Mouse (Mus musculus) CH12.LX (cell line): Measurements from ENCODE around the gene Grap. TPM values are rescaled to one million over a fixed set of nuclear protein-coding genes. Genes with fewer than 3 reads are reported as not detected.

Source experiments
- DNase-seq: peaks from one replicate; pipeline ENCODE4 v3.0.0-alpha.2; 2013; ENCODE audit errors: extremely low read depth
- H3K27ac ChIP-seq: 2 replicates; pipeline ENCODE4 v1.5.1; 2012; ENCODE audit warnings: low read depth, mild to moderate bottlenecking, control low read depth, moderate library complexity; ENCODE audit not compliant: insufficient read depth
- H3K27me3 ChIP-seq: replicated peaks from 2 replicates; pipeline ENCODE3; 2012; ENCODE audit warnings: inconsistent platforms
- H3K36me3 ChIP-seq, 2 experiments: replicated peaks in 1 of 2; 2 replicates each; pipeline versions ENCODE3 to v1.6.1; 2012; ENCODE audit warnings: inconsistent platforms in 1 of 2, low read length in 1 of 2, mild to moderate bottlenecking in 1 of 2, mixed read lengths in 1 of 2, moderate library complexity in 1 of 2; ENCODE audit not compliant: control insufficient read depth in 1 of 2, insufficient read depth in 1 of 2
- H3K4me1 ChIP-seq, 2 experiments: 2 replicates each; pipeline ENCODE4 v1.6.1; 2012; ENCODE audit warnings: inconsistent platforms in 1 of 2, moderate library complexity in 1 of 2; ENCODE audit not compliant: insufficient read depth in 2 of 2, control insufficient read depth in 1 of 2
- H3K4me2 ChIP-seq: 2 replicates; pipeline ENCODE4 v1.6.1; 2012; ENCODE audit warnings: low read depth, mild to moderate bottlenecking, control low read depth; ENCODE audit not compliant: poor library complexity, insufficient read depth, severe bottlenecking
- H3K4me3 ChIP-seq, 3 experiments: fragments of 150-350 bp in 1 of 3; sonication (generic) in 1 of 3; replicated peaks in 1 of 3; 2 replicates each; pipeline versions ENCODE3 to v1.5.1; 2011 to 2012; ENCODE audit warnings: low read depth in 2 of 3, low read length in 2 of 3, mild to moderate bottlenecking in 2 of 3, moderate library complexity in 2 of 3, control low read depth in 1 of 3, improper control_type of control experiment in 1 of 3, inconsistent platforms in 1 of 3, mixed read lengths in 1 of 3; ENCODE audit not compliant: poor library complexity in 1 of 3
- H3K79me2 ChIP-seq: replicated peaks from 2 replicates; pipeline ENCODE4 v1.6.1; 2012; ENCODE audit warnings: mild to moderate bottlenecking, moderate library complexity; ENCODE audit not compliant: control insufficient read depth, poor library complexity, insufficient read depth, severe bottlenecking; ENCODE audit errors: extremely low read depth
- H3K9ac ChIP-seq: 2 replicates; pipeline ENCODE4 v1.6.1; 2012; ENCODE audit warnings: low read depth, mild to moderate bottlenecking, control low read depth, moderate library complexity; ENCODE audit not compliant: insufficient read depth
- H3K9me3 ChIP-seq: replicated peaks from 2 replicates; pipeline ENCODE3; 2012; ENCODE audit warnings: low read length, inconsistent platforms, mixed read lengths
- BHLHE40 ChIP-seq: IDR thresholded peaks from 2 replicates; pipeline ENCODE4 v1.6.1; 2011; ENCODE audit warnings: mild to moderate bottlenecking, low read depth, low read length, improper control_type of control experiment
- CHD1 ChIP-seq: IDR thresholded peaks from 2 replicates; pipeline ENCODE4 v1.6.1; 2012; ENCODE audit warnings: low read depth, low read length, improper control_type of control experiment, inconsistent platforms
- CTCF ChIP-seq, 2 experiments: IDR thresholded peaks in 1 of 2; conservative IDR thresholded peaks in 1 of 2; 2 replicates each; pipeline ENCODE4 v1.5.1; 2011 to 2012; ENCODE audit warnings: low read depth in 2 of 2, low read length in 2 of 2, improper control_type of control experiment in 1 of 2, inconsistent platforms in 1 of 2, mild to moderate bottlenecking in 1 of 2, moderate library complexity in 1 of 2
- E2F4 ChIP-seq: IDR thresholded peaks from 2 replicates; pipeline ENCODE4 v1.6.1; 2011; ENCODE audit warnings: low read depth, low read length, improper control_type of control experiment; ENCODE audit not compliant: insufficient replicate concordance
- ELF1 ChIP-seq: IDR thresholded peaks from 2 replicates; pipeline ENCODE4 v1.6.1; 2014; ENCODE audit warnings: low read depth, mild to moderate bottlenecking, inconsistent platforms, low read length, improper control_type of control experiment
- EP300 ChIP-seq: IDR thresholded peaks from 2 replicates; pipeline ENCODE4 v1.6.1; 2011; ENCODE audit warnings: low read length, improper control_type of control experiment
- GABPA ChIP-seq: IDR thresholded peaks from 2 replicates; pipeline ENCODE4 v1.6.1; 2012; ENCODE audit warnings: low read depth, low read length, improper control_type of control experiment, inconsistent platforms; ENCODE audit not compliant: insufficient replicate concordance
- IRF4 ChIP-seq: IDR thresholded peaks from 2 replicates; pipeline ENCODE4 v1.6.1; 2014; ENCODE audit warnings: low read depth, mild to moderate bottlenecking, inconsistent platforms, low read length, improper control_type of control experiment
- MAFK ChIP-seq: IDR thresholded peaks from 2 replicates; pipeline ENCODE4 v1.6.1; 2011; ENCODE audit warnings: low read length, improper control_type of control experiment; ENCODE audit not compliant: insufficient replicate concordance
- MAX ChIP-seq: IDR thresholded peaks from 2 replicates; pipeline ENCODE4 v1.6.1; 2011; ENCODE audit warnings: low read length, improper control_type of control experiment
- MAZ ChIP-seq: IDR thresholded peaks from 2 replicates; pipeline ENCODE4 v1.6.1; 2012; ENCODE audit warnings: low read depth, mild to moderate bottlenecking, inconsistent platforms, low read length, improper control_type of control experiment, moderate library complexity
- MEF2A ChIP-seq: IDR thresholded peaks from 2 replicates; pipeline ENCODE4 v1.6.1; 2014; ENCODE audit warnings: low read depth, mild to moderate bottlenecking, inconsistent platforms, low read length, improper control_type of control experiment, borderline replicate concordance
- MYC ChIP-seq: IDR thresholded peaks from 2 replicates; pipeline ENCODE4 v1.6.1; 2011; ENCODE audit warnings: low read depth, mild to moderate bottlenecking, improper control_type of control experiment, low read length
- NELFE ChIP-seq: IDR thresholded peaks from 2 replicates; pipeline ENCODE4 v1.6.1; 2011; ENCODE audit warnings: low read depth, low read length, improper control_type of control experiment
- NRF1 ChIP-seq: IDR thresholded peaks from 2 replicates; pipeline ENCODE4 v1.6.1; 2014; ENCODE audit warnings: low read depth, mild to moderate bottlenecking, inconsistent platforms, low read length, improper control_type of control experiment, moderate library complexity
- POLR2A ChIP-seq: IDR thresholded peaks from 2 replicates; pipeline ENCODE4 v1.6.1; 2011; ENCODE audit warnings: low read depth, mild to moderate bottlenecking, improper control_type of control experiment, low read length
- POLR2AphosphoS2 ChIP-seq: IDR thresholded peaks from 2 replicates; pipeline ENCODE4 v1.6.1; 2011; ENCODE audit warnings: low read depth, low read length, improper control_type of control experiment
- RAD21 ChIP-seq: IDR thresholded peaks from 2 replicates; pipeline ENCODE4 v1.6.1; 2011; ENCODE audit warnings: low read depth, mild to moderate bottlenecking, low read length, improper control_type of control experiment, moderate library complexity
- RCOR1 ChIP-seq: conservative IDR thresholded peaks from 2 replicates; pipeline ENCODE4 v1.6.1; 2012; ENCODE audit warnings: low read depth, mild to moderate bottlenecking, inconsistent platforms, low read length, improper control_type of control experiment
- SIN3A ChIP-seq: IDR thresholded peaks from 2 replicates; pipeline ENCODE4 v1.6.1; 2012; ENCODE audit warnings: low read length, improper control_type of control experiment, inconsistent platforms
- SMC3 ChIP-seq: IDR thresholded peaks from 2 replicates; pipeline ENCODE4 v1.6.1; 2011; ENCODE audit warnings: low read depth, low read length, improper control_type of control experiment
- TBP ChIP-seq: conservative IDR thresholded peaks from 2 replicates; pipeline ENCODE4 v1.6.1; 2011; ENCODE audit warnings: low read depth, low read length, improper control_type of control experiment
- TCF12 ChIP-seq: IDR thresholded peaks from 2 replicates; pipeline ENCODE4 v1.6.1; 2014; ENCODE audit warnings: low read depth, mild to moderate bottlenecking, inconsistent platforms, low read length, improper control_type of control experiment
- UBTF ChIP-seq: IDR thresholded peaks from 2 replicates; pipeline ENCODE4 v1.6.1; 2012; ENCODE audit warnings: low read depth, mild to moderate bottlenecking, inconsistent platforms, low read length, improper control_type of control experiment, moderate library complexity
- USF1 ChIP-seq: IDR thresholded peaks from 2 replicates; pipeline ENCODE4 v1.6.1; 2014; ENCODE audit warnings: low read depth, mild to moderate bottlenecking, inconsistent platforms, low read length, improper control_type of control experiment
- USF2 ChIP-seq: conservative IDR thresholded peaks from 2 replicates; pipeline ENCODE4 v1.6.1; 2011; ENCODE audit warnings: low read depth, low read length, improper control_type of control experiment
- ZMIZ1 ChIP-seq: IDR thresholded peaks from 2 replicates; pipeline ENCODE4 v1.6.1; 2012; ENCODE audit warnings: low read depth, mild to moderate bottlenecking, inconsistent platforms, low read length, improper control_type of control experiment
- ZNF384 ChIP-seq: IDR thresholded peaks from 2 replicates; pipeline ENCODE4 v1.6.1; 2012; ENCODE audit warnings: low read depth, low read length, improper control_type of control experiment, inconsistent platforms
- dilution Hi-C: fragments of 300-500 bp; cut with MboI; formaldehyde crosslinking; loops from 2 replicates; pipeline ENCODE4 v1.14.3; 2020; ENCODE audit warnings: low sequenced_read_pairs; ENCODE audit not compliant: extremely low pct_unique_long_range_greater_than_20kb, extremely low pct_ligation_motif_present
- in situ Hi-C: fragments of 300-500 bp; cut with MboI; formaldehyde crosslinking; loops from 3 replicates; pipeline ENCODE4 v1.14.3; 2019; ENCODE audit warnings: low sequenced_read_pairs, low pct_ligation_motif_present, low pct_unique_long_range_greater_than_20kb, mixed read lengths
- polyA plus RNA-seq: library from polyadenylated mRNA; unstranded; fragments of >175 nt; gene quantifications from 2 replicates; pipeline ENCODE4 v1.2.1, GENCODE M21; 2012; ENCODE audit warnings: low read depth; ENCODE audit not compliant: insufficient read length
- total RNA-seq, 2 experiments: library from RNA; depleted of rRNA; stranded (reverse); fragments of 300-350 nt in 1 of 2; fragments of >200 nt in 1 of 2; gene quantifications; 2 replicates each; pipeline ENCODE4 v1.2.3; 2012 to 2014

Grap gene
- total and polyA plus RNA-seq, 3 experiments, result 274 to 412 (median 280) TPM

- TF ChIP-seq RAD21 (no peak; the same call in none of the 2 replicates), IRF4 (0 out of 2 replicates have a peak, but pooled peaks have one; percentile 32), SIN3A (no peak; the same call in 1 of the 2 replicates), POLR2A (peak; percentile 17), TBP (no peak), BHLHE40 (no peak), EP300 (no peak)
These were observed 5.4 kb downstream of the Grap start (continued) for GRCm38 (mm10) chr11:61658360-61658922.

- Histone ChIP-seq H3K79me2 (peaks cover 100% of the 10 kb centered on the region), H3K4me3 (peak overlapping the region; percentile 46 to 99 (median 65)), H3K4me1 (peaks cover 36 to 62% of the 10 kb centered on the region in 2 experiments), H3K9ac (peak overlapping the region; percentile 100), H3K27ac (peak overlapping the region; percentile 84), H3K36me3 (peaks cover 84 to 98% of the 10 kb centered on the region in 2 experiments), H3K27me3 (no peaks in the 10 kb centered on the region), H3K4me2 (peak overlapping the region; percentile 85), H3K9me3 (no peaks in the 10 kb centered on the region)
- TF ChIP-seq SIN3A, result peak; percentile 25; the same call in 1 of the 2 replicates
- no peak for TF ChIP-seq MAFK
- TF ChIP-seq TCF12, result peak; percentile 58; the same call in 1 of the 2 replicates
- TF ChIP-seq ZMIZ1, result peak; percentile 81
- TF ChIP-seq CHD1, result peak; percentile 89; the same call in 1 of the 2 replicates
- no peak for TF ChIP-seq MYC
- TF ChIP-seq RCOR1, result no peak
- peak; percentile 44; the same call in 1 of the 2 replicates for TF ChIP-seq ZNF384
- peak; percentile 40 for TF ChIP-seq ELF1
- TF ChIP-seq USF1, result no peak
- peak; percentile 89 for TF ChIP-seq POLR2AphosphoS2
- TF ChIP-seq EP300, result peak; percentile 57
- TF ChIP-seq POLR2A, result peak; percentile 39
- no peak for TF ChIP-seq RAD21
- TF ChIP-seq E2F4, result 0 out of 2 replicates have a peak, but pooled peaks have one; percentile 17
- TF ChIP-seq MAZ, result peak; percentile 85; the same call in 1 of the 2 replicates
- no peak for TF ChIP-seq TBP
- no peak for TF ChIP-seq NELFE
- TF ChIP-seq MEF2A, result no peak
- TF ChIP-seq USF2, result no peak
- peak; percentile 70; the same call in 1 of the 2 replicates for TF ChIP-seq UBTF
- peak; percentile 33; the same call in 1 of the 2 replicates for TF ChIP-seq MAX
- peak; percentile 2; the same call in 1 of the 2 replicates for TF ChIP-seq SMC3
- TF ChIP-seq IRF4, result peak; percentile 45
- TF ChIP-seq CTCF (conservative IDR thresholded peaks at IDR 0.05 in 1 of 2, IDR thresholded peaks at IDR 0.05 in 1 of 2; ENCODE audit: low read depth in 2 of 2, low read length in 2 of 2), result no peak
- TF ChIP-seq NRF1, result no peak
- peak; percentile 22; the same call in 1 of the 2 replicates for TF ChIP-seq BHLHE40
- no peak for TF ChIP-seq GABPA
- in situ Hi-C loops (no loop called here), dilution Hi-C loops (no loop called here)
- DNase-seq, result peak; percentile 54
These were observed 6.2 kb downstream of the Grap start for GRCm38 (mm10) chr11:61659011-61659858.
